Mouse (Mus musculus) heart, embryonic 13.5 days (tissue): ENCODE data around the gene Yars. TPM values are rescaled to one million over a fixed set of nuclear protein-coding genes. Genes with fewer than 3 reads are reported as not detected.
A peak's percentile ranks its signal among the peaks of the same experiment; 100 is the strongest.

ENCODE experiments used
- ATAC-seq: fragments of 200-750 bp; cut with Nextera tagmentation; 2 replicates; pipeline ENCODE4 v1.8.0; 2017; ENCODE audit warnings: moderate TSS enrichment; ENCODE audit not compliant: insufficient number of reproducible peaks, low FRiP score, low TSS enrichment; ENCODE audit errors: extremely low read depth
- H3K27ac ChIP-seq: fragments of 300-500 bp; sonication (generic); replicated peaks from 2 replicates; pipeline ENCODE4 v1.5.1; 2015; ENCODE audit warnings: moderate library complexity, mild to moderate bottlenecking, inconsistent platforms
- H3K27me3 ChIP-seq: fragments of 300-500 bp; sonication (generic); replicated peaks from 2 replicates; pipeline ENCODE4 v1.6.1; 2015; ENCODE audit warnings: mild to moderate bottlenecking, inconsistent platforms
- H3K36me3 ChIP-seq: fragments of 300-500 bp; sonication (generic); 2 replicates; pipeline ENCODE4 v1.6.1; 2015; ENCODE audit warnings: mild to moderate bottlenecking, inconsistent platforms
- H3K4me1 ChIP-seq: fragments of 300-500 bp; sonication (generic); 2 replicates; pipeline ENCODE4 v1.6.1; 2015; ENCODE audit warnings: inconsistent platforms
- H3K4me2 ChIP-seq: fragments of 300-500 bp; sonication (generic); 2 replicates; pipeline ENCODE4 v1.6.1; 2015; ENCODE audit warnings: inconsistent platforms, mild to moderate bottlenecking, moderate library complexity
- H3K4me3 ChIP-seq: fragments of 300-500 bp; sonication (generic); 2 replicates; pipeline ENCODE4 v1.5.1; 2015; ENCODE audit warnings: moderate library complexity, mild to moderate bottlenecking, inconsistent platforms
- H3K9ac ChIP-seq: fragments of 300-500 bp; sonication (generic); 2 replicates; pipeline ENCODE4 v1.6.1; 2015; ENCODE audit warnings: inconsistent platforms, mild to moderate bottlenecking, moderate library complexity
- H3K9me3 ChIP-seq: fragments of 300-500 bp; sonication (generic); 2 replicates; pipeline ENCODE4 v1.6.1; 2016; ENCODE audit warnings: inconsistent platforms
- WGBS: fragments of 180-500 bp; shearing (Covaris S2); methylation state at CpG from one replicate; pipeline ENCODE4 v1.1.7; 2015; ENCODE audit warnings: mixed read lengths; 5-methylcytosine and 5-hydroxymethylcytosine counted together
- polyA plus RNA-seq: library from polyadenylated mRNA; unstranded; fragments of >200 nt; fragmentation: Nextera tagmentation; extraction: Ambion mirVana; gene quantifications from 2 replicates; pipeline ENCODE4 v1.2.1, GENCODE M21; 2015

Gene Yars
- polyA plus RNA-seq, 1 experiment from 2014 or later: 49.8 TPM

- H3K4me2 ChIP-seq: no peak overlapping the region
- no peak overlapping the region for H3K4me3 ChIP-seq
- no peak overlapping the region for H3K9ac ChIP-seq
- peaks cover 57% of the 10 kb centered on the region for H3K27me3 ChIP-seq
- no peaks in the 10 kb centered on the region for H3K36me3 ChIP-seq
- WGBS: 71% methylated on average over 4 of the region's 4 CpGs
- ATAC-seq: no peak
- H3K27ac ChIP-seq: no peak overlapping the region
- peaks cover 35% of the 10 kb centered on the region for H3K4me1 ChIP-seq
- no peaks in the 10 kb centered on the region for H3K9me3 ChIP-seq
Measured at GRCm38 (mm10) chr4:129259101-129259500, 69.5 kb downstream of the Yars start.

GRCm38 (mm10) chr4:129260678-129261077, 71.1 kb downstream of the Yars start:
- Histone ChIP-seq H3K36me3 (no peaks in the 10 kb centered on the region), H3K27me3 (peaks cover 56% of the 10 kb centered on the region), H3K4me1 (peaks cover 35% of the 10 kb centered on the region), H3K9ac (no peak overlapping the region), H3K4me3 (no peak overlapping the region), H3K9me3 (no peaks in the 10 kb centered on the region), H3K4me2 (no peak overlapping the region), H3K27ac (no peak overlapping the region)
- 24% methylated on average over 6 of the region's 6 CpGs for WGBS
- no peak for ATAC-seq

GRCm38 (mm10) chr4:129261196-129261595, 71.6 kb downstream of the Yars start, which contains the start of gene C77080:
C77080 (minus strand) TSS chr4:129261404.
- WGBS: 37% methylated on average over 2 of the region's 4 CpGs
- Histone ChIP-seq H3K27me3 (peaks cover 52% of the 10 kb centered on the region), H3K27ac (no peak within 1 kb of the TSS)

GRCm38 (mm10) chr4:129263225-129264021, 73.9 kb downstream of the Yars start:
- Histone ChIP-seq H3K4me1 (peaks cover 19% of the 10 kb centered on the region), H3K27ac (peak overlapping the region; percentile 70), H3K9me3 (no peaks in the 10 kb centered on the region), H3K4me2 (peak overlapping the region; percentile 39), H3K9ac (peak overlapping the region; percentile 54; the same call in 1 of the 2 replicates), H3K27me3 (peaks cover 59% of the 10 kb centered on the region), H3K4me3 (no peak overlapping the region), H3K36me3 (no peaks in the 10 kb centered on the region)
- WGBS: 20% methylated on average over 19 of the region's 19 CpGs
- ATAC-seq: peak; percentile 66; the same call in 1 of the 2 replicates

More at GRCm38 (mm10) chr4:129261196-129261595, 71.6 kb downstream of the Yars start, which contains the start of gene C77080:
- no peak for ATAC-seq
- Histone ChIP-seq H3K4me3 (no peak within 1 kb of the TSS), H3K4me1 (peaks cover 31% of the 10 kb centered on the region), H3K9ac (no peak within 1 kb of the TSS), H3K9me3 (no peaks in the 10 kb centered on the region), H3K4me2 (no peak within 1 kb of the TSS), H3K36me3 (no peaks in the 10 kb centered on the region)

- H3K36me3 ChIP-seq: no peaks in the 10 kb centered on the region
- no peak overlapping the region for H3K4me2 ChIP-seq
- peaks cover 15% of the 10 kb centered on the region for H3K4me1 ChIP-seq
- no peak overlapping the region for H3K27ac ChIP-seq
- 86% methylated on average over 4 of the region's 4 CpGs for WGBS
- no peaks in the 10 kb centered on the region for H3K9me3 ChIP-seq
- no peak for ATAC-seq
- peaks cover 56% of the 10 kb centered on the region for H3K27me3 ChIP-seq
- H3K9ac ChIP-seq: no peak overlapping the region
- no peak overlapping the region for H3K4me3 ChIP-seq
Measured at GRCm38 (mm10) chr4:129266191-129266590, 76.6 kb downstream of the Yars start.

- no peaks in the 10 kb centered on the region for H3K9me3 ChIP-seq
- H3K27me3 ChIP-seq: peaks cover 54% of the 10 kb centered on the region
- no peak overlapping the region for H3K27ac ChIP-seq
- WGBS: 79% methylated on average over 5 of the region's 5 CpGs
- ATAC-seq: no peak
- H3K9ac ChIP-seq: no peak overlapping the region
- H3K4me1 ChIP-seq: peaks cover 12% of the 10 kb centered on the region
- H3K36me3 ChIP-seq: no peaks in the 10 kb centered on the region
- H3K4me3 ChIP-seq: no peak overlapping the region
- H3K4me2 ChIP-seq: no peak overlapping the region
Measured at GRCm38 (mm10) chr4:129266821-129267220, 77.3 kb downstream of the Yars start.

- no peak overlapping the region for H3K4me3 ChIP-seq
- H3K27me3 ChIP-seq: peaks cover 52% of the 10 kb centered on the region
- peaks cover 12% of the 10 kb centered on the region for H3K4me1 ChIP-seq
- no peaks in the 10 kb centered on the region for H3K9me3 ChIP-seq
- WGBS: 53% methylated on average over 1 of the region's 1 CpGs
- H3K27ac ChIP-seq: no peak overlapping the region
- no peak for ATAC-seq
- H3K4me2 ChIP-seq: no peak overlapping the region
- H3K9ac ChIP-seq: no peak overlapping the region
- H3K36me3 ChIP-seq: no peaks in the 10 kb centered on the region
Measured at GRCm38 (mm10) chr4:129268698-129269097, 79.1 kb downstream of the Yars start.

Other genes starting within 250 kb of the Yars start
- 7.4 TPM in 2 replicates for gene Azin2, start 227.3 kb upstream of the Yars start, polyA plus RNA-seq
- gene Ak2, start 197.8 kb upstream of the Yars start, polyA plus RNA-seq: 147 and 167 TPM in 2 replicates
- gene Rnf19b, start 131.5 kb upstream of the Yars start, polyA plus RNA-seq: 5.7 and 6.2 TPM in 2 replicates
- gene Tmem54, start 84.2 kb upstream of the Yars start, polyA plus RNA-seq: 1.0 and 1.1 TPM in 2 replicates
- gene Hpca, start 67.7 kb upstream of the Yars start, polyA plus RNA-seq: 0.25 and 0.37 TPM in 2 replicates
- 5.6 and 7.1 TPM in 2 replicates for gene Fndc5, start 52.8 kb upstream of the Yars start, polyA plus RNA-seq
- gene S100pbp, start within 50 bp of the Yars start, polyA plus RNA-seq: 12.3 and 14.3 TPM in 2 replicates
- 1.8 and 2.3 TPM in 2 replicates for gene C77080, start 71.6 kb downstream of the Yars start, polyA plus RNA-seq
- 1.1 and 1.6 TPM in 2 replicates for gene Sync, start 97.9 kb downstream of the Yars start, polyA plus RNA-seq
- 279 and 297 TPM in 2 replicates for gene Rbbp4, start 145.6 kb downstream of the Yars start, polyA plus RNA-seq
- 36.6 and 45.0 TPM in 2 replicates for gene Zbtb8os, start 145.9 kb downstream of the Yars start, polyA plus RNA-seq
- 9.9 and 11.0 TPM in 2 replicates for gene Zbtb8a, start 188.4 kb downstream of the Yars start, polyA plus RNA-seq